8 mouse cellular contexts compared by ENCODE assay signal in the genomic region with DNA sequence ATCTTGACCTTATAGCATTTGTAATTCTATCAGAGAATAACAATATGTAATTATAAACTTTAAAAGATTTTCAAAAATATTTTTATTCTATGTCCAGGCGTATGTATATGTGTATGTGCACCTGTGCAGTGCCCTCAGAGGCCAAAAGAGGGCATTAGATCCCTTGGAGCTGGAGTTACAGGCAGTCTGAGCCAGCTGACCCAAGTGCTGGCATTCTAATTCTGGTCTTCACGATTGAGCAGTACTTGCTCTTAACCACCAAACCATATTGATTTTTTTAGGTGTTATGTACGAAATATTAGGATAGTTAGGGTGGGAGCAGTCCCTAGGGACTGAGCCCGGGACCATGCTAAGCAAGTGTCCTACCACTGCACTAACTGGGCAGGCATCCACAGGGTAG. TPM values are rescaled to one million over a fixed set of nuclear protein-coding genes. Genes with fewer than 3 reads are reported as not detected.
A peak's percentile ranks its signal among the peaks of the same experiment; 100 is the strongest.
DNase-seq lines count a peak whose midpoint lies in the region; ATAC-seq and TF ChIP-seq lines count a peak whose summit lies in the region.

No protein-coding gene starts in this region.

- no peak for TF ChIP-seq POLR2A in brain, embryonic 14.5 days (IDR thresholded peaks at IDR 0.05; ENCODE audit: borderline replicate concordance, extremely low read depth, insufficient read depth, insufficient read length, poor library complexity, severe bottlenecking)

- 81% methylated on average over 4 of the region's 4 CpGs for WGBS in hindbrain, embryonic 13.5 days
- 84% methylated on average over 4 of the region's 4 CpGs for WGBS in midbrain, embryonic 14.5 days

- H3K9me3 ChIP-seq in hindbrain, embryonic 13.5 days, result no peaks in the 10 kb centered on the region
- no peaks in the 10 kb centered on the region for H3K9me3 ChIP-seq in midbrain, embryonic 14.5 days (ENCODE audit: control insufficient read depth, low read length)

- ATAC-seq in hindbrain, embryonic 13.5 days (ENCODE audit: low FRiP score), result no peak
- ATAC-seq in midbrain, embryonic 14.5 days (ENCODE audit: low FRiP score, low TSS enrichment), result no peak

- peak overlapping the region; percentile 95 for H3K27ac ChIP-seq in left cerebral cortex, adult 2 months
- H3K27ac ChIP-seq in hindbrain, embryonic 13.5 days, result no peak overlapping the region
- H3K27ac ChIP-seq in midbrain, embryonic 14.5 days (replicated peaks; ENCODE audit: low read depth, low read length), result no peak overlapping the region; the same call in 1 of the 2 replicates

- H3K36me3 ChIP-seq in hindbrain, embryonic 13.5 days, result no peaks in the 10 kb centered on the region
- H3K36me3 ChIP-seq in midbrain, embryonic 14.5 days (ENCODE audit: control insufficient read depth, insufficient read depth, low read length), result no peaks in the 10 kb centered on the region

- intact Hi-C loops in left cerebral cortex, adult 2 months (cut with DNase I), result loop anchor here (2.0 to 10.0 kb wide), 2 partner anchors 46 to 466 kb away; a partner anchor contains a TSS
- intact Hi-C loops in left cerebral cortex, postnatal 10 days (cut with DNase I), result loop anchor here (5.0 kb wide), 1 partner anchor 39 kb away; no protein-coding TSS in a partner anchor

- TF ChIP-seq CTCF in left cerebral cortex, adult 2 months (IDR thresholded peaks at IDR 0.05), result peak; percentile 31
- TF ChIP-seq CTCF in brain, embryonic 14.5 days (IDR thresholded peaks at IDR 0.05; ENCODE audit: borderline replicate concordance, extremely low read depth, insufficient read depth, insufficient read length), result no peak

- H3K4me1 ChIP-seq in hindbrain, embryonic 13.5 days (replicated peaks), result peaks cover 18% of the 10 kb centered on the region
- peaks cover 5% of the 10 kb centered on the region; the same call in 1 of the 2 replicates for H3K4me1 ChIP-seq in midbrain, embryonic 14.5 days (ENCODE audit: control insufficient read depth, insufficient read depth, low read length)

- no peak for DNase-seq in left cerebral cortex, adult 2 months (ENCODE audit: extremely low spot score in 1 of 2, low spot score in 2 of 2)
- no peak for DNase-seq in left cerebral cortex, postnatal 10 days (ENCODE audit: extremely low spot score in 1 of 2, low spot score in 2 of 2)
- peak; percentile 15 for DNase-seq in brain, embryonic 14.5 days (ENCODE audit: low read depth)
- DNase-seq in midbrain, embryonic 14.5 days, result peak; percentile 15
- DNase-seq in yolk sac, embryonic 10.5 days (ENCODE audit: low spot score), result no peak
- no peak for DNase-seq in right cerebral cortex, postnatal 36 days (ENCODE audit: low spot score in 2 of 2)
- DNase-seq in layer of hippocampus, adult 18-20 months (ENCODE audit: low spot score in 2 of 2), result no peak

- peak overlapping the region; percentile 72 for H3K4me2 ChIP-seq in hindbrain, embryonic 13.5 days
- peak overlapping the region; percentile 74 for H3K4me2 ChIP-seq in midbrain, embryonic 14.5 days (ENCODE audit: low read length)

- H3K9ac ChIP-seq in hindbrain, embryonic 13.5 days, result peak overlapping the region; percentile 77
- H3K9ac ChIP-seq in midbrain, embryonic 14.5 days (replicated peaks; ENCODE audit: low read length), result peak overlapping the region; percentile 68; the same call in 1 of the 2 replicates

- no peaks in the 10 kb centered on the region for H3K27me3 ChIP-seq in hindbrain, embryonic 13.5 days
- H3K27me3 ChIP-seq in midbrain, embryonic 14.5 days (ENCODE audit: control insufficient read depth, insufficient read depth, low read length), result no peaks in the 10 kb centered on the region

- H3K4me3 ChIP-seq in left cerebral cortex, adult 2 months, result peak overlapping the region; percentile 58
- H3K4me3 ChIP-seq in hindbrain, embryonic 13.5 days, result peak overlapping the region; percentile 56
- peak overlapping the region; percentile 62 for H3K4me3 ChIP-seq in midbrain, embryonic 14.5 days (replicated peaks; ENCODE audit: low read depth, low read length)

RNA-seq across cellular contexts. Expression of a gene that starts 0.6 kb away (rescaled TPM):
- 10 to 100 TPM; 30.2 to 33.5 TPM for total RNA-seq in left cerebral cortex, adult 2 months (2021)
- total RNA-seq in left cerebral cortex, postnatal 10 days (2021), result 10 to 100 TPM; 32.8 to 42.3 TPM
- polyA plus RNA-seq in brain, embryonic 14.5 days (2012; rRNA removed), result 61.5 and 70.4 TPM in 2 replicates
- 53.4 and 56.5 TPM in 2 replicates for polyA plus RNA-seq in hindbrain, embryonic 13.5 days (2015; fragmentation: Nextera tagmentation; extraction: Ambion mirVana)
- polyA plus RNA-seq in midbrain, embryonic 14.5 days (2014; fragmentation: Nextera tagmentation; extraction: Ambion mirVana), result 64.6 and 71.3 TPM in 2 replicates
- 10 to 100 TPM; 26.1 to 33.5 TPM for total RNA-seq in layer of hippocampus, adult 18-20 months (2021)

RNA-seq across cellular contexts. Expression of a gene that starts 17.8 kb away (rescaled TPM):
- 10 to 100 TPM; 17.6 to 21.0 TPM for total RNA-seq in left cerebral cortex, adult 2 months (2021)
- total RNA-seq in left cerebral cortex, postnatal 10 days (2021), result 1 to 10 TPM; 8.7 to 8.9 TPM
- polyA plus RNA-seq in brain, embryonic 14.5 days (2012; rRNA removed), result 2.7 and 3.9 TPM in 2 replicates
- 8.8 and 9.8 TPM in 2 replicates for polyA plus RNA-seq in hindbrain, embryonic 13.5 days (2015; fragmentation: Nextera tagmentation; extraction: Ambion mirVana)
- 0.84 and 5.8 TPM in 2 replicates for polyA plus RNA-seq in midbrain, embryonic 14.5 days (2014; fragmentation: Nextera tagmentation; extraction: Ambion mirVana)
- 1 to 10 TPM; 6.8 to 8.8 TPM for total RNA-seq in layer of hippocampus, adult 18-20 months (2021)

RNA-seq across cellular contexts. Expression of a gene that starts 27.7 kb away (rescaled TPM):
- 10 to 100 TPM; 10.8 to 13.6 TPM for total RNA-seq in left cerebral cortex, adult 2 months (2021)
- 1 to 10 TPM; 2.7 to 8.2 TPM for total RNA-seq in left cerebral cortex, postnatal 10 days (2021)
- 1.5 and 1.6 TPM in 2 replicates for polyA plus RNA-seq in brain, embryonic 14.5 days (2012; rRNA removed)
- 1.4 and 1.6 TPM in 2 replicates for polyA plus RNA-seq in hindbrain, embryonic 13.5 days (2015; fragmentation: Nextera tagmentation; extraction: Ambion mirVana)
- 0.38 and 2.6 TPM in 2 replicates for polyA plus RNA-seq in midbrain, embryonic 14.5 days (2014; fragmentation: Nextera tagmentation; extraction: Ambion mirVana)
- 10 to 100 TPM in 1 of 2 experiments, 1 to 10 TPM in 1; 9.5 to 11.6 TPM for total RNA-seq in layer of hippocampus, adult 18-20 months (2021)

RNA-seq across cellular contexts. Expression of a gene that starts 46.7 kb away (rescaled TPM):
- 100 to 1,000 TPM; 100 to 106 TPM for total RNA-seq in left cerebral cortex, adult 2 months (2021)
- total RNA-seq in left cerebral cortex, postnatal 10 days (2021), result 100 to 1,000 TPM; 118 to 124 TPM
- 39.8 and 55.6 TPM in 2 replicates for polyA plus RNA-seq in brain, embryonic 14.5 days (2012; rRNA removed)
- polyA plus RNA-seq in hindbrain, embryonic 13.5 days (2015; fragmentation: Nextera tagmentation; extraction: Ambion mirVana), result 149 and 154 TPM in 2 replicates
- polyA plus RNA-seq in midbrain, embryonic 14.5 days (2014; fragmentation: Nextera tagmentation; extraction: Ambion mirVana), result 128 and 164 TPM in 2 replicates
- total RNA-seq in layer of hippocampus, adult 18-20 months (2021), result 100 to 1,000 TPM; 105 to 106 TPM

RNA-seq across cellular contexts. Expression of a gene that starts 47.1 kb away (rescaled TPM):
- total RNA-seq in left cerebral cortex, adult 2 months (2021), result 10 to 100 TPM; 17.9 to 21.1 TPM
- 10 to 100 TPM; 21.6 to 22.5 TPM for total RNA-seq in left cerebral cortex, postnatal 10 days (2021)
- polyA plus RNA-seq in brain, embryonic 14.5 days (2012; rRNA removed), result 42.9 and 64.6 TPM in 2 replicates
- 20.9 and 22.2 TPM in 2 replicates for polyA plus RNA-seq in hindbrain, embryonic 13.5 days (2015; fragmentation: Nextera tagmentation; extraction: Ambion mirVana)
- polyA plus RNA-seq in midbrain, embryonic 14.5 days (2014; fragmentation: Nextera tagmentation; extraction: Ambion mirVana), result 10.6 and 13.7 TPM in 2 replicates
- total RNA-seq in layer of hippocampus, adult 18-20 months (2021), result 10 to 100 TPM; 17.3 to 17.4 TPM

Comparison
In these comparisons a context has a peak if more than half of its experiments do, and no peak if none do; other contexts are left out.
1. DNase-seq: peak in brain, embryonic 14.5 days (single experiment) and midbrain, embryonic 14.5 days (single experiment); none in left cerebral cortex, adult 2 months (0 of 2), left cerebral cortex, postnatal 10 days (0 of 2), yolk sac, embryonic 10.5 days (single experiment), right cerebral cortex, postnatal 36 days (0 of 2) and layer of hippocampus, adult 18-20 months (0 of 2).
2. Peak in every context shown above with its lines, with median percentiles within 50 percentile points of each other: H3K4me3 ChIP-seq.